Comparison of ENCODE assay signal across 27 mouse cellular contexts in the genomic region with DNA sequence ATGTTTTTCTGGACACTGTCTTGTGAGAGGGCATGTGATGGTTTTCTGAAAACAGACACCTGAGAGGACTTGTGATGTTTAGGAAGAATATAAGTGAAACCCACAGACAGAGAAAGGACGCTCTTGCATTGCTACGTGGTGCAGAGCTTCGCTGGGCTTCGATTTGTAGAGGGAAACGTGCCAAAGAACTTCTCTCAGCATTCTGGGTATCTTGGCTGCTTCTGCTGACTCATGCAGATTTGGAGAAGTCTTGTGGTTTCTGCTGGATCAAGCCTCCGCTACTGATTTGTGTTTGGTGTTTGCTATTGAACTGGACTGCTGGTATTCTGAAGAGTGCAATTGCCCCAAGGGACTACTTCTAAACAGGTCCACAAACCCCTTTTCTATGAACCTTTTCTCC. TPM values are rescaled to one million over a fixed set of nuclear protein-coding genes. Genes with fewer than 3 reads are reported as not detected.
A peak's percentile ranks its signal among the peaks of the same experiment; 100 is the strongest.
DNase-seq lines count a peak whose midpoint lies in the region; ATAC-seq and TF ChIP-seq lines count a peak whose summit lies in the region.
"Had no signal": no experiment of that assay in that cellular context is flagged by ENCODE, and none has a peak within 500 bp of the region (broad histone marks: within the 10 kb centered on the region; RNA-seq: fewer than 3 reads in every experiment).

No protein-coding gene starts in this region.

- peak; percentile 75 for ATAC-seq in megakaryocyte, adult 5-6 weeks (ENCODE audit: poor library complexity, severe bottlenecking)
- ATAC-seq: forebrain, embryonic 15.5 days; intestine, postnatal 0 days had no signal

- intact Hi-C loops in left cerebral cortex, postnatal 14 days (cut with DNase I) = no loop called here

- no peak for TF ChIP-seq POLR2A in liver, adult 2 months (IDR thresholded peaks at IDR 0.05; ENCODE audit: extremely low read depth, insufficient read depth, low read length)

- H3K4me3 ChIP-seq in liver, adult 2 months (ENCODE audit: insufficient read depth, low read depth, low read length) = no peak overlapping the region
- H3K4me3 ChIP-seq in heart, embryonic 10.5 days = no peak overlapping the region
- H3K4me3 ChIP-seq: embryonic facial prominence, embryonic 12.5 days; forebrain, embryonic 10.5 days; forebrain, embryonic 15.5 days; gastrocnemius, adult 2 months; heart, embryonic 15.5 days; layer of hippocampus, adult 2 months; lung, embryonic 15.5 days; neural tube, embryonic 15.5 days had no signal

- no peaks in the 10 kb centered on the region; the same call in 1 of the 2 replicates for H3K79me2 ChIP-seq in liver, adult 2 months (ENCODE audit: control insufficient read depth, insufficient read depth, low read length)

- H3K27me3 ChIP-seq in liver, adult 2 months (ENCODE audit: control insufficient read depth, insufficient read depth, low read length) = no peaks in the 10 kb centered on the region
- H3K27me3 ChIP-seq in heart, embryonic 10.5 days (ENCODE audit: insufficient read depth, poor library complexity, severe bottlenecking) = no peaks in the 10 kb centered on the region
- H3K27me3 ChIP-seq: embryonic facial prominence, embryonic 12.5 days; forebrain, embryonic 15.5 days; heart, embryonic 15.5 days; lung, embryonic 15.5 days; neural tube, embryonic 15.5 days had no signal

- H3K9ac ChIP-seq in liver, adult 2 months (ENCODE audit: low read depth, low read length) = no peak overlapping the region
- H3K9ac ChIP-seq: embryonic facial prominence, embryonic 12.5 days; forebrain, embryonic 15.5 days; heart, embryonic 15.5 days; hindbrain, embryonic 14.5 days; lung, embryonic 15.5 days; neural tube, embryonic 15.5 days had no signal

- H3K4me1 ChIP-seq in liver, adult 2 months (ENCODE audit: control insufficient read depth, insufficient read depth, low read length) = no peaks in the 10 kb centered on the region
- peaks cover 8% of the 10 kb centered on the region for H3K4me1 ChIP-seq in heart, embryonic 10.5 days
- H3K4me1 ChIP-seq: neural tube, embryonic 15.5 days had no signal

- no peak overlapping the region for H3K27ac ChIP-seq in liver, adult 2 months (replicated peaks; ENCODE audit: insufficient read depth, low read depth, low read length)
- H3K27ac ChIP-seq in heart, embryonic 10.5 days = no peak overlapping the region
- H3K27ac ChIP-seq: embryonic facial prominence, embryonic 12.5 days; forebrain, embryonic 10.5 days; forebrain, embryonic 15.5 days; gastrocnemius, adult 2 months; heart, embryonic 15.5 days; hindbrain, embryonic 14.5 days; layer of hippocampus, adult 2 months; lung, embryonic 15.5 days; neural tube, embryonic 15.5 days had no signal

- no peaks in the 10 kb centered on the region for H3K9me3 ChIP-seq in heart, embryonic 10.5 days
- H3K9me3 ChIP-seq: embryonic facial prominence, embryonic 12.5 days; forebrain, embryonic 15.5 days; heart, embryonic 15.5 days; lung, embryonic 15.5 days; neural tube, embryonic 15.5 days had no signal

- 83% methylated on average over 6 of the region's 6 CpGs for WGBS in liver, adult 2 months
- 84% methylated on average over 6 of the region's 6 CpGs for WGBS in heart, embryonic 10.5 days

- no peaks in the 10 kb centered on the region for H3K36me3 ChIP-seq in liver, adult 2 months (ENCODE audit: control insufficient read depth, insufficient read depth, low read length)
- no peaks in the 10 kb centered on the region for H3K36me3 ChIP-seq in heart, embryonic 10.5 days
- H3K36me3 ChIP-seq: embryonic facial prominence, embryonic 12.5 days; forebrain, embryonic 15.5 days; heart, embryonic 15.5 days; lung, embryonic 15.5 days; neural tube, embryonic 15.5 days had no signal

- no peak for TF ChIP-seq CTCF in liver, adult 2 months (IDR thresholded peaks at IDR 0.05; ENCODE audit: low read depth, low read length)

- peak; percentile 49 for DNase-seq in liver, adult 2 months (ENCODE audit: extremely low read depth, low read depth, low spot score)
- DNase-seq in liver (no peak), NIH3T3 (ENCODE audit: low read depth) (peak; percentile 70)
- DNase-seq in left cerebral cortex, postnatal 14 days (ENCODE audit: low spot score in 2 of 2) = no peak
- no peak for DNase-seq in heart, embryonic 10.5 days (ENCODE audit: low spot score)
- DNase-seq in heart, adult 18-20 months = no peak
- DNase-seq: adrenal gland, postnatal 25 days; cerebellum, adult 18-20 months; cerebellum, postnatal 10 days; gastrocnemius, adult 2 months; kidney, postnatal 36 days; lung, postnatal 36 days; midbrain, embryonic 14.5 days; retina, postnatal 1 day; right cerebral cortex, postnatal 14 days; thymus, postnatal 4 days had no signal

RNA-seq across cellular contexts. Expression of a gene that starts 28.7 kb away (rescaled TPM):
- total RNA-seq in liver, adult 2 months (2014; rRNA removed) = 29.2 and 35.0 TPM in 2 replicates
- 24.7 and 28.0 TPM in 2 replicates for polyA plus RNA-seq in liver, adult 2 months (2012; rRNA removed)
- total RNA-seq in megakaryocyte, adult 5-6 weeks (2015) = 18.1 and 23.0 TPM in 2 replicates
- 12.0 and 14.0 TPM in 2 replicates for total RNA-seq in megakaryocyte, adult 5-6 weeks (2017)
- 10 to 100 TPM; 14.4 to 14.6 TPM for total RNA-seq in left cerebral cortex, postnatal 14 days (2021)
- 29.0 and 31.6 TPM in 2 replicates for polyA plus RNA-seq in heart, embryonic 10.5 days (2016; fragmentation: Nextera tagmentation; extraction: Ambion mirVana)
- total RNA-seq in heart, adult 18-20 months (2021) = 10 to 100 TPM; 37.4 to 39.6 TPM

RNA-seq across cellular contexts. Expression of a gene that starts 46.1 kb away (rescaled TPM):
- total RNA-seq in liver, adult 2 months (2014; rRNA removed) = not detected in 2 replicates
- not detected in 2 replicates for polyA plus RNA-seq in liver, adult 2 months (2012; rRNA removed)
- total RNA-seq in megakaryocyte, adult 5-6 weeks (2015) = not detected in 2 replicates
- total RNA-seq in megakaryocyte, adult 5-6 weeks (2017) = not detected in 2 replicates
- total RNA-seq in left cerebral cortex, postnatal 14 days (2021) = 10 to 100 TPM; 20.7 to 24.2 TPM
- 3.5 and 4.3 TPM in 2 replicates for polyA plus RNA-seq in heart, embryonic 10.5 days (2016; fragmentation: Nextera tagmentation; extraction: Ambion mirVana)
- under 1 TPM; 0.15 to 0.46 TPM for total RNA-seq in heart, adult 18-20 months (2021)
- polyA plus RNA-seq: kidney, embryonic 16.5 days had no signal

Comparison
In these comparisons a context has a peak if more than half of its experiments do, and no peak if none do; other contexts are left out.
1. DNase-seq: peak in liver, adult 2 months (single experiment) and NIH3T3 (single experiment); none in liver (single experiment), left cerebral cortex, postnatal 14 days (0 of 2), heart, embryonic 10.5 days (single experiment) and heart, adult 18-20 months (0 of 2).
2. RNA of a gene that starts 46.1 kb away (total RNA-seq): 20.7 to 24.2 TPM in left cerebral cortex, postnatal 14 days; 0.15 to 0.46 TPM in heart, adult 18-20 months, not detected in liver, adult 2 months and not detected in megakaryocyte, adult 5-6 weeks; every median in the first group is over 10 times any median in the second.